In the genomic region with DNA sequence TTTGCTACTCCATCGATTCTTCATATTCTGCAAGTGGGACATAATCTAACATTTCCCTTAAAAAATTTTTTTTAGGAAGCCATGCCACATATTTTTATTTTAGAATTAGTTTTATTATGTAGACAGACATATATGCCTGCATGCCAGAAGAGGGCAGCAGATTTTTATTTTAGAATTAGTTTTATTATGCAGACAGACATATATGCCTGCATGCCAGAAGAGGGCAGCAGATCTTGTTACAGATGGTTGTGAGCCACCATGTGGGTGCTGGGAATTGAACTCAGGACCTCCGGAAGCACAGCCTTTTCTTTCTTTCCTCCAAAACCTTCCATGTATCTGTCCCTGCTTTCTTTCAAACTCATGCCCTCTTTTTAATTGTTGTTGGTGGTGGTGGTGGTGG, we compare ENCODE assay signal across 1 mouse cellular context.
TF ChIP-seq lines count a peak whose summit lies in the region.

No protein-coding gene starts in this region.

TF ChIP-seq in CH12.LX, 34 proteins besides CTCF, POLR2A, EP300 and RAD21:
- TF ChIP-seq USF1 (IDR thresholded peaks at IDR 0.05; ENCODE audit: low read depth, low read length) (no peak), NELFE (IDR thresholded peaks at IDR 0.05; ENCODE audit: low read depth, low read length) (no peak), MAZ (IDR thresholded peaks at IDR 0.05; ENCODE audit: low read depth, low read length) (no peak), GABPA (IDR thresholded peaks at IDR 0.05; ENCODE audit: insufficient replicate concordance, low read depth, low read length) (no peak), MXI1 (IDR thresholded peaks at IDR 0.05; ENCODE audit: low read depth, low read length) (no peak), HCFC1 (IDR thresholded peaks at IDR 0.05; ENCODE audit: low read depth, low read length) (no peak), BHLHE40 (IDR thresholded peaks at IDR 0.05; ENCODE audit: low read depth, low read length) (no peak), TCF12 (IDR thresholded peaks at IDR 0.05; ENCODE audit: low read depth, low read length) (no peak), MAX (IDR thresholded peaks at IDR 0.05; ENCODE audit: low read length) (no peak), USF2 (conservative IDR thresholded peaks at IDR 0.05; ENCODE audit: low read depth, low read length) (no peak), ETS1 (conservative IDR thresholded peaks at IDR 0.05; ENCODE audit: low read depth, low read length) (no peak), JUND (conservative IDR thresholded peaks at IDR 0.05; ENCODE audit: low read depth, low read length) (no peak), ZKSCAN1 (IDR thresholded peaks at IDR 0.05; ENCODE audit: borderline replicate concordance, low read depth, low read length) (no peak), MEF2A (IDR thresholded peaks at IDR 0.05; ENCODE audit: borderline replicate concordance, low read depth, low read length) (no peak), UBTF (IDR thresholded peaks at IDR 0.05; ENCODE audit: low read depth, low read length) (no peak), MYC (IDR thresholded peaks at IDR 0.05; ENCODE audit: low read depth, low read length) (no peak), SIN3A (IDR thresholded peaks at IDR 0.05; ENCODE audit: low read length) (no peak), ELF1 (IDR thresholded peaks at IDR 0.05; ENCODE audit: low read depth, low read length) (no peak), CHD1 (IDR thresholded peaks at IDR 0.05; ENCODE audit: low read depth, low read length) (no peak), SMC3 (IDR thresholded peaks at IDR 0.05; ENCODE audit: low read depth, low read length) (no peak)
